Mouse (Mus musculus) neural tube, embryonic 13.5 days (tissue): Measurements from ENCODE around the gene Dio1. TPM values are rescaled to one million over a fixed set of nuclear protein-coding genes. Genes with fewer than 3 reads are reported as not detected.

Experiments
- ATAC-seq: fragments of 200-750 bp; cut with Nextera tagmentation; 2 replicates; pipeline ENCODE4 v1.8.0; 2017; ENCODE audit warnings: low read depth, mild to moderate bottlenecking, moderate TSS enrichment, moderate library complexity
- H3K27ac ChIP-seq: fragments of 300-500 bp; sonication (generic); replicated peaks from 2 replicates; pipeline ENCODE4 v1.5.1; 2015; ENCODE audit warnings: moderate library complexity, mild to moderate bottlenecking, inconsistent platforms
- H3K27me3 ChIP-seq: fragments of 300-500 bp; sonication (generic); 2 replicates; pipeline ENCODE4 v1.6.1; 2015; ENCODE audit warnings: mild to moderate bottlenecking, inconsistent platforms
- H3K36me3 ChIP-seq: fragments of 300-500 bp; sonication (generic); 2 replicates; pipeline ENCODE4 v1.6.1; 2015; ENCODE audit warnings: mild to moderate bottlenecking, inconsistent platforms
- H3K4me1 ChIP-seq: fragments of 300-500 bp; sonication (generic); replicated peaks from 2 replicates; pipeline ENCODE4 v1.6.1; 2015; ENCODE audit warnings: inconsistent platforms
- H3K4me2 ChIP-seq: fragments of 300-500 bp; sonication (generic); 2 replicates; pipeline ENCODE4 v1.6.1; 2015; ENCODE audit warnings: inconsistent platforms, mild to moderate bottlenecking, moderate library complexity
- H3K4me3 ChIP-seq: fragments of 300-500 bp; sonication (generic); 2 replicates; pipeline ENCODE4 v1.5.1; 2015; ENCODE audit warnings: mild to moderate bottlenecking, inconsistent platforms
- H3K9ac ChIP-seq: fragments of 300-500 bp; sonication (generic); 2 replicates; pipeline ENCODE4 v1.6.1; 2015; ENCODE audit warnings: moderate library complexity, mild to moderate bottlenecking, inconsistent platforms
- H3K9me3 ChIP-seq: fragments of 300-500 bp; sonication (generic); 2 replicates; pipeline ENCODE4 v1.6.1; 2016; ENCODE audit warnings: inconsistent platforms
- WGBS: fragments of 180-500 bp; shearing (Covaris S2); methylation state at CpG from one replicate; pipeline ENCODE4 v1.1.7; 2015; 5-methylcytosine and 5-hydroxymethylcytosine counted together
- polyA plus RNA-seq: library from polyadenylated mRNA; unstranded; fragments of >200 nt; fragmentation: Nextera tagmentation; extraction: Ambion mirVana; gene quantifications from 2 replicates; pipeline ENCODE4 v1.2.1, GENCODE M21; 2015

Gene Dio1
- polyA plus RNA-seq, 1 experiment from 2014 or later: not detected

GRCm38 (mm10) chr4:107333514-107333913 is 26.5 kb upstream of the Dio1 start:
- no peak overlapping the region for H3K27ac ChIP-seq
- H3K9ac ChIP-seq: no peak overlapping the region
- 91% methylated on average over 4 of the region's 4 CpGs for WGBS
- no peak overlapping the region for H3K4me2 ChIP-seq
- no peaks in the 10 kb centered on the region for H3K4me1 ChIP-seq
- no peak for ATAC-seq
- no peaks in the 10 kb centered on the region for H3K9me3 ChIP-seq
- peaks cover 39% of the 10 kb centered on the region for H3K36me3 ChIP-seq
- H3K4me3 ChIP-seq: no peak overlapping the region
- no peaks in the 10 kb centered on the region for H3K27me3 ChIP-seq

GRCm38 (mm10) chr4:107328530-107328929 is 21.6 kb upstream of the Dio1 start:
- no peak overlapping the region for H3K4me2 ChIP-seq
- 94% methylated on average over 8 of the region's 8 CpGs for WGBS

GRCm38 (mm10) chr4:107323113-107323512 is 16.1 kb upstream of the Dio1 start:
- ATAC-seq: no peak
- Histone ChIP-seq H3K9ac (no peak overlapping the region), H3K36me3 (peaks cover 83% of the 10 kb centered on the region), H3K27me3 (no peaks in the 10 kb centered on the region), H3K4me1 (no peaks in the 10 kb centered on the region), H3K4me2 (no peak overlapping the region), H3K9me3 (no peaks in the 10 kb centered on the region), H3K4me3 (no peak overlapping the region), H3K27ac (no peak overlapping the region)
- 94% methylated on average over 2 of the region's 2 CpGs for WGBS

More at GRCm38 (mm10) chr4:107328530-107328929, 21.6 kb upstream of the Dio1 start:
- no peak overlapping the region for H3K4me3 ChIP-seq
- H3K27me3 ChIP-seq: no peaks in the 10 kb centered on the region
- H3K9me3 ChIP-seq: no peaks in the 10 kb centered on the region
- peaks cover 50% of the 10 kb centered on the region for H3K36me3 ChIP-seq
- no peak for ATAC-seq
- H3K4me1 ChIP-seq: no peaks in the 10 kb centered on the region
- H3K9ac ChIP-seq: no peak overlapping the region
- no peak overlapping the region for H3K27ac ChIP-seq

- 74% methylated on average over 2 of the region's 2 CpGs for WGBS
- Histone ChIP-seq H3K4me3 (no peak overlapping the region), H3K36me3 (peaks cover 87% of the 10 kb centered on the region), H3K4me1 (no peaks in the 10 kb centered on the region), H3K4me2 (no peak overlapping the region), H3K9me3 (no peaks in the 10 kb centered on the region), H3K27ac (no peak overlapping the region), H3K9ac (no peak overlapping the region), H3K27me3 (no peaks in the 10 kb centered on the region)
- ATAC-seq: no peak
Measured at GRCm38 (mm10) chr4:107321041-107321440, 14.1 kb upstream of the Dio1 start.

- H3K9me3 ChIP-seq: no peaks in the 10 kb centered on the region
- no peak for ATAC-seq
- no peaks in the 10 kb centered on the region for H3K27me3 ChIP-seq
- H3K4me3 ChIP-seq: no peak overlapping the region
- peaks cover 73% of the 10 kb centered on the region for H3K36me3 ChIP-seq
- no peak overlapping the region for H3K27ac ChIP-seq
- H3K9ac ChIP-seq: no peak overlapping the region
- peaks cover 13% of the 10 kb centered on the region for H3K4me1 ChIP-seq
- no peak overlapping the region for H3K4me2 ChIP-seq
- WGBS: 76% methylated on average over 8 of the region's 8 CpGs
Measured at GRCm38 (mm10) chr4:107318646-107319045, 11.7 kb upstream of the Dio1 start.

GRCm38 (mm10) chr4:107314479-107314805 is 7.5 kb upstream of the Dio1 start:
- H3K4me3 ChIP-seq: peak overlapping the region; percentile 67
- H3K9me3 ChIP-seq: no peaks in the 10 kb centered on the region; the same call in 1 of the 2 replicates
- H3K36me3 ChIP-seq: peaks cover 33% of the 10 kb centered on the region
- no peak overlapping the region for H3K27ac ChIP-seq
- no peaks in the 10 kb centered on the region for H3K27me3 ChIP-seq
- H3K4me2 ChIP-seq: peak overlapping the region; percentile 68
- 6% methylated on average over 7 of the region's 7 CpGs for WGBS
- peak overlapping the region; percentile 84 for H3K9ac ChIP-seq
- ATAC-seq: no peak
- peaks cover 16% of the 10 kb centered on the region for H3K4me1 ChIP-seq

- peak; percentile 95 for ATAC-seq
- H3K9me3 ChIP-seq: no peaks in the 10 kb centered on the region; the same call in 1 of the 2 replicates
- H3K4me3 ChIP-seq: peak within 1 kb of the TSS; percentile 67
- H3K27me3 ChIP-seq: no peaks in the 10 kb centered on the region
- H3K4me2 ChIP-seq: peak within 1 kb of the TSS; percentile 68
- peaks cover 16% of the 10 kb centered on the region for H3K4me1 ChIP-seq
- H3K36me3 ChIP-seq: peaks cover 27% of the 10 kb centered on the region
- peak within 1 kb of the TSS; percentile 84 for H3K9ac ChIP-seq
- H3K27ac ChIP-seq: peak within 1 kb of the TSS; percentile 52
- 1% methylated on average over 29 of the region's 29 CpGs for WGBS
Measured at GRCm38 (mm10) chr4:107313690-107314478, 6.9 kb upstream of the Dio1 start, which contains the start of gene Yipf1. Gene Yipf1, plus strand, starts transcription at chr4:107314363.

GRCm38 (mm10) chr4:107303531-107303930 is 3.4 kb downstream of the Dio1 start:
- Histone ChIP-seq H3K27me3 (no peaks in the 10 kb centered on the region), H3K9me3 (no peaks in the 10 kb centered on the region), H3K27ac (no peak overlapping the region), H3K9ac (no peak overlapping the region), H3K4me2 (no peak overlapping the region), H3K4me1 (no peaks in the 10 kb centered on the region), H3K36me3 (no peaks in the 10 kb centered on the region), H3K4me3 (no peak overlapping the region)
- 62% methylated on average over 3 of the region's 3 CpGs for WGBS
- no peak for ATAC-seq

- H3K9ac ChIP-seq: no peak overlapping the region
- no peaks in the 10 kb centered on the region for H3K9me3 ChIP-seq
- WGBS: 88% methylated on average over 4 of the region's 4 CpGs
- H3K27me3 ChIP-seq: no peaks in the 10 kb centered on the region
- no peak overlapping the region for H3K4me3 ChIP-seq
- H3K4me1 ChIP-seq: no peaks in the 10 kb centered on the region
- H3K4me2 ChIP-seq: no peak overlapping the region
- ATAC-seq: no peak
- H3K36me3 ChIP-seq: no peaks in the 10 kb centered on the region
- no peak overlapping the region for H3K27ac ChIP-seq
Measured at GRCm38 (mm10) chr4:107302832-107303231, 4.1 kb downstream of the Dio1 start.

GRCm38 (mm10) chr4:107302221-107302620 is 4.7 kb downstream of the Dio1 start:
- H3K9me3 ChIP-seq: no peaks in the 10 kb centered on the region
- no peak overlapping the region for H3K27ac ChIP-seq
- H3K4me3 ChIP-seq: no peak overlapping the region
- WGBS: 90% methylated on average over 9 of the region's 9 CpGs
- H3K4me1 ChIP-seq: no peaks in the 10 kb centered on the region
- ATAC-seq: no peak
- H3K36me3 ChIP-seq: no peaks in the 10 kb centered on the region
- no peaks in the 10 kb centered on the region for H3K27me3 ChIP-seq
- no peak overlapping the region for H3K9ac ChIP-seq
- no peak overlapping the region for H3K4me2 ChIP-seq

GRCm38 (mm10) chr4:107300902-107301555 is 5.9 kb downstream of the Dio1 start:
- 97% methylated on average over 1 of the region's 1 CpGs for WGBS
- no peak overlapping the region for H3K27ac ChIP-seq
- no peak overlapping the region for H3K4me2 ChIP-seq
- ATAC-seq: no peak
- H3K4me1 ChIP-seq: no peaks in the 10 kb centered on the region
- no peaks in the 10 kb centered on the region for H3K36me3 ChIP-seq
- no peak overlapping the region for H3K4me3 ChIP-seq
- H3K9ac ChIP-seq: no peak overlapping the region
- H3K27me3 ChIP-seq: no peaks in the 10 kb centered on the region
- no peaks in the 10 kb centered on the region for H3K9me3 ChIP-seq

- H3K9me3 ChIP-seq: no peaks in the 10 kb centered on the region
- H3K4me1 ChIP-seq: no peaks in the 10 kb centered on the region
- WGBS: 78% methylated on average over 4 of the region's 4 CpGs
Measured at GRCm38 (mm10) chr4:107300371-107300770, 6.6 kb downstream of the Dio1 start.

More at GRCm38 (mm10) chr4:107300371-107300770, 6.6 kb downstream of the Dio1 start:
- ATAC-seq: no peak
- no peak overlapping the region for H3K27ac ChIP-seq
- no peaks in the 10 kb centered on the region for H3K27me3 ChIP-seq
- H3K4me2 ChIP-seq: no peak overlapping the region
- no peaks in the 10 kb centered on the region for H3K36me3 ChIP-seq
- H3K4me3 ChIP-seq: no peak overlapping the region
- no peak overlapping the region for H3K9ac ChIP-seq
